In the genomic region with DNA sequence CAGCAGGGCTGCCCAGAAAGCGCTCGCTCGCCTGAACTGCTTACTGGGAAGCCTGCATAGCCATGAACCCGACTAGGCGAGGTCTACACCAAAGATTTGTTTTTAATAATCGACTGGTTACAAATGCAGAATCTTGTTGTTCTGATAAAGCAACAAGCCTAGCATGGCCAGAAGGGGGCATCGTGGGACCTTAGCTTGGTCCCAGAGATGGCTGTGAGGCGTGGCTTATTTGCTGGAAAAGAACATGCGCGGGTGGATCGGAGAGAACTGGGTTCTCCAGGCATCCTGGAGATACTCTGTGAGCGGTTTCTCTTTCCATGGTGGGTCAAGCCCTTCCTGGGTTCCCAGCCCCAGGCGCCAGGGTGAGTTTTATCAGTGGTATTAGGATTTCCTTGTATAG, we compare ENCODE assay signal across 9 mouse cellular contexts. TPM values are rescaled to one million over a fixed set of nuclear protein-coding genes. Genes with fewer than 3 reads are reported as not detected.
DNase-seq lines count a peak whose midpoint lies in the region; ATAC-seq and TF ChIP-seq lines count a peak whose summit lies in the region.
"Had no signal": no experiment of that assay in that cellular context is flagged by ENCODE, and none has a peak within 500 bp of the region (broad histone marks: within the 10 kb centered on the region; RNA-seq: fewer than 3 reads in every experiment).

No protein-coding gene starts in this region.

- peaks cover 49% of the 10 kb centered on the region for H3K27me3 ChIP-seq in Patski
- H3K27me3 ChIP-seq: limb, embryonic 12.5 days had no signal

- POLR2A ChIA-PET in Patski (lab: Charles Lee) = no interaction called here

- CTCF ChIA-PET in Patski (lab: Charles Lee) = no interaction called here

- peak; percentile 63 for TF ChIP-seq CTCF in Patski (IDR thresholded peaks at IDR 0.05)

- intact Hi-C loops in heart, postnatal 36 days (cut with DNase I) = no loop called here

- in situ Hi-C loops in Patski (cut with MboI; ENCODE audit: low pct_unique_long_range_greater_than_20kb) = loop anchor here (5.0 kb wide), 1 partner anchor 37 kb away; the partner anchor contains the start of gene Mobp

- peak; percentile 44 for DNase-seq in gastrocnemius, postnatal 10 days
- DNase-seq in gastrocnemius, adult 8-10 months (ENCODE audit: low spot score in 2 of 2) = no peak
- DNase-seq in Patski (ENCODE audit: low read depth, low spot score) = no peak
- DNase-seq in embryo, embryonic 10.5 days (ENCODE audit: low spot score) = peak; percentile 74
- DNase-seq in heart, postnatal 36 days = peak; percentile 20 to 49
- DNase-seq in left cerebral cortex, adult 18-20 months (ENCODE audit: low spot score in 2 of 2) = peak; percentile 80 to 81
- peak; percentile 33 for DNase-seq in neural tube, embryonic 10.5 days (ENCODE audit: extremely low spot score, low spot score)
- DNase-seq in spleen, postnatal 10 days (ENCODE audit: low spot score in 2 of 2) = no peak

- no peak for ATAC-seq in Patski

RNA-seq across cellular contexts. Expression of gene Mobp, which starts 35.0 kb away (rescaled TPM):
- under 1 TPM in 1 of 2 experiments, not detected in 1; 0.77 TPM for total RNA-seq in gastrocnemius, postnatal 10 days (2021)
- not detected for total RNA-seq in gastrocnemius, adult 8-10 months (2022)
- not detected for polyA plus RNA-seq in Patski (2021)
- not detected for total RNA-seq in heart, postnatal 36 days (2021)
- total RNA-seq in left cerebral cortex, adult 18-20 months (2021) = 100 to 1,000 TPM; 189 to 204 TPM
- polyA plus RNA-seq: limb, embryonic 12.5 days had no signal

RNA-seq across cellular contexts. Expression of gene Rpsa, which starts 57.0 kb away (rescaled TPM):
- total RNA-seq in gastrocnemius, postnatal 10 days (2021) = 100 to 1,000 TPM; 710 to 760 TPM
- 100 to 1,000 TPM; 426 to 569 (median 499) TPM for total RNA-seq in gastrocnemius, adult 8-10 months (2022)
- 1,746 TPM for polyA plus RNA-seq in Patski (2021)
- 100 to 1,000 TPM; 494 to 510 TPM for total RNA-seq in heart, postnatal 36 days (2021)
- total RNA-seq in left cerebral cortex, adult 18-20 months (2021) = 100 to 1,000 TPM; 449 to 459 TPM

Comparison
In these comparisons a context has a peak if more than half of its experiments do, and no peak if none do; other contexts are left out.
1. DNase-seq: peak in gastrocnemius, postnatal 10 days (single experiment), embryo, embryonic 10.5 days (single experiment), heart, postnatal 36 days (2 of 2), left cerebral cortex, adult 18-20 months (2 of 2) and neural tube, embryonic 10.5 days (single experiment); none in gastrocnemius, adult 8-10 months (0 of 2), Patski (single experiment) and spleen, postnatal 10 days (0 of 2).
2. RNA of gene Mobp, which starts 35.0 kb away (total RNA-seq): 189 to 204 TPM in left cerebral cortex, adult 18-20 months; 0.77 TPM in gastrocnemius, postnatal 10 days, not detected in gastrocnemius, adult 8-10 months and not detected in heart, postnatal 36 days; every median in the first group is over 100 times any median in the second.